Mouse (Mus musculus): ENCODE measurements at regions not wholly inside any gene's neighbourhood (a gene's known extent, or its start where the extent isn't known, plus 50 kb on each side); places are given as distances from the start of the nearest gene placed in this dataset.

DNA sequence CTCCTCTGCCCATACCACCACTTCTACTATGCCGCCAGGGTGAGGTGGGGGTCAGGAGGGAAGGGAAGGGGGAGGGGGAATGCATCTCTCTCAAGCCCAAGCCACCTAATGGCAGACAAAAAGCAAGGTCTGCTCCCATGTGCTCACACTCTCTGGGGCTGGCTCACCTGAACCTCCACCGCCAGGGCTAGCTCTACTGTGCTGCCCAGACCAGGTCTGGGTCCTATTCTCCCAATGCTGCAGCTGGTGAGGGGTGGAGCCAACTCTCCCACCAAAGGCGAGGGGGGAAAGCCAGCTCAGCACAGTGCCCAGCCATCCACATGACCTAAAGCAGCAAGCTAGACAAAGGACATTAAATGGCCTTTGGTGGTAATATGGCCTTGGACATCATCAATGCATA, 158.6 kb downstream of the Chic2 start:
- CTCF ChIA-PET: no interaction called here

DNA sequence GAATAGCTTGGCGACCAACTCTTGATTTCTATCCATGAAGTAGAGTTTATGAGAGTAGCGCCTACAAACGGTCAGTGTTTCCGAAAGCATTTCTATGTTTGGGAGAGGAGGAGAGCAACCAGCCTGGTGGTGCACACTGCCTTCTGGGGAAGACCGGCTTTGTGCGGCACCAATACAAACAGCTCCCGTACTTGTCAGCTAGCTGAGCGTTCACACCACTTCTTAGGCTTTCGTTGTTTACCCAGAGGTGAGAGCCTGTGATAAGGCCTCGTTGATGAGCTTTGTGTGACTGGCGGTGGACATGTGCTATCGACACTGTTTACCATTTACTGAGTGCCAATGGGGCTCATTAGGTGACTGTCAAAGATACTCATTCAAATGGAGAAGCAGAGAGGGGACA, 162.0 kb downstream of the Chic2 start:
- CTCF ChIA-PET: no interaction called here

DNA sequence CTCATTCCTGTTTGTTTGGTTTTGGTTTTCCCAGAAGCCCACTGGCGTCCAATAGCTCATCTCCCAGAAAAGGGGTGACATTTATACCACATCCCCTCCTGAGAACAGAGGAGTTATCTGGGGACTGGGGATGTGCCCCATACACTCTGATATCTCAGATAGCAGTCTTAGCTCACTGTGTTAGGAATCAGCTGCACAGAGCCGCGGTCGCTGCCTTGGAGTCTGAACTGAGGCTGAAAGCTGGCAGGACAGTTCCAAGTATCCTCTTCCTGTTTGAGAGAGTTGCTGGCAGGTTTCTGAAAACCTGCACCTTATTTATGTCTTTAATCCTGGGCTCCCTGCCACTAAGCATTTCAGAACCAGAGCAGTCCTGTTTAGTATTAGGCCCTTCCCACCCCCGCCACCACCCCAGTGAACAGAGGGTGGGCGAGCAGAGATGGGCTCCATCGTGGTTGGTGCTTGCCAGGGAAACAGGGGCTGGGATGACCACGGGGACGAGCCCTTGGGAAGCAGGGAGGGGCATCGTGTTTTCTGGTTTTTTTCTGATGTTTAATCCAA, 163.8 kb downstream of the Chic2 start:
- CTCF ChIA-PET: no interaction called here

DNA sequence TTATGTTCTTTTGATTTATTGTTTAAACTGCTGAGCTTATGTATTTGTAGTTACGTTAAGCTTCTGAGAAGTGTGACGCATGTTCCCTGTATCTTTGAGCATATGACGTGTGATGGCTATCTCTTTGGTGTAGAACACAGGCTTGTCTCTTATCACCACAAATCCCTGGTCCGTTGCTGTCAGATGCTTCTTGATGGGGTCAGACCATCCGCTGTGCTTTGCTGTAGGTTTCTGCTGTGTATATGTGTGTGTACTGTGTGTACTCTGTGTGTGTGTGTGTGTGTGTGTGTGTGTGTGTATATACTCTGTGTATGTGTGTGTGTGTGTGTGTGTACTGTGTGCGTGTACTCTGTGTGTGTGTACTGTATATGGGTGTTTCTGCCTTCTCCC, 164.5 kb downstream of the Chic2 start:
- CTCF ChIA-PET: no interaction called here

DNA sequence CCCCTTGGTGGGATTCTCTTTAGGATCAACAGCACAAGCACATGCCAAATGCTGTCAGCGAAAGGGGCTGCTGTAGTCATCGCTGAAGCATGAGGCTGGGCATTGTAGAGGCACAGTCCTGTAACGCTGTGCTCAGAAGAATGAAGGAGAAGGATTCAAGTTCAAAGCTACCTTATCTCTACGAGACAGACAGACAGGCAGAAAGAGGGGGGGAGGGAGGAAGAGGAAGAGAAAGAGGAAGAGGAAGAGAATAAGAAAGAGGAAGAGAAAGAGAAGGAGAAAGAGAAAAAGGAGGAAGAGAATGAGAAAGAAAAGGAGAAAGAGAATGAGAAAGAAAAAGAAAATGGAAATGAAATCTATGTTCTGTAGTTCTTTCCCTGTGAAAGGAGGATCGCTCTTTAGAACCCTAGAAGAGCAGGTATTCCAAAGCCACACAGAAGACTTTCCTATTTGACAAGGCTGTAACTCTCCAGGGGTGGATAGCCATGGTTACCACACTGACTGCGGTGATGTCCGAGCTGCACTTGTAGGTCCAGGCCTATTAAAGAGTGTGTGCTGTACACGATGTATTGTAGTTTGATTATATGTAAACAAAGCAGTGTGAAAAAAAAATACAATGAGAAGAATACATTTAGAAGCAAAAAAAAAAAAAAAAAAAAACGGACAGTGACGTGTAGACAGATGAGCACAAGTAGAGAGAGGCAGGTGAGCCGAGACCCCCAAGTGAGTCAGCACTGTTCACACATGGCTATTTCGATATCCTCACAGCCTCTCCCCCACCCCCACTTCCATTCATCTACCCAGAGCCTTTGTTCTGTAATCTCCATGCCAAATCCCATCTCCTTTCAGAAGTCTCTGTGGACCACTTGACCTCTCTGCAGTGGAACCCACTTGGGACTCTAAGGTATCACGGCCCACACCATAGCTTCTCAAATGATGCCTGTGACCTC, 165.2 kb downstream of the Chic2 start:
- CTCF ChIA-PET: no interaction called here

DNA sequence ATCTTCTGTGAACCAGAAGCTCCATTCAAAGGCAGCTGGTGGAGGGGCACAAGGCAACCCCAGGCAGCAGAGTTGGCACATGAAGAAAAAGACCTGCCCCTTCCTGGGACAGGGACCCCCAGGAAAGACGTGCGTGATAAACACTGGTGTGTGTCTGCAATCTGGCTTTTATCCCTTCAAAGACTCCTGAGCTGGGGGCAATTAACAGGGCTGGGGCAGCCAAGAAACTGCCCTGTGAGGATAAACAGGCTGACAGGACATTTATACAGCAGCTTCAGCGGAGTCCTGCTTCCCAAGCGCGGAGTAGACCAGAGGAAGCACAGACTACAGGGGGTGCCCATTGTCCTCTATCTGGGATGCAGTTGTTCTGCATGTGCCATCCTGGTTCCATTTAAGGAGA, 167.0 kb downstream of the Chic2 start:
- CTCF ChIA-PET: no interaction called here

DNA sequence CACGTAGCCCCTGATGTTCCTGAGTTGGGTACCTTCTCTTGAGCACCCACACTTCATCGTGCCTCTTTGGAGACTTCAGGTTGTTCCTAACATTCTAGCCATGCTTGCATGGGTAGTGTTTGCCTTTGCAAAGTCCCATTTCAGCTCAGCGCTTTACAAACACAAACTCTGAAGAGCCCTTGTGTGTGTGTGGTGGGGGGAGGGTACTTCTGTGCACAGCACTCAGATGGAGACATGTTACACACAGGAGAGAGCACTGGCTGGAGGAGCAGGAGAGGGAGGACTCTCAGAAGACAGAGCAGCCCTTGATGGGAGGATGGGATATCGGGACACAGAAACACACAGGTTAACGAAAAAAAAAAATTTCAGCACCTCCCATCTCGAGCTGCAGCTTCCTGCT, 167.4 kb downstream of the Chic2 start:
- CTCF ChIA-PET: no interaction called here

DNA sequence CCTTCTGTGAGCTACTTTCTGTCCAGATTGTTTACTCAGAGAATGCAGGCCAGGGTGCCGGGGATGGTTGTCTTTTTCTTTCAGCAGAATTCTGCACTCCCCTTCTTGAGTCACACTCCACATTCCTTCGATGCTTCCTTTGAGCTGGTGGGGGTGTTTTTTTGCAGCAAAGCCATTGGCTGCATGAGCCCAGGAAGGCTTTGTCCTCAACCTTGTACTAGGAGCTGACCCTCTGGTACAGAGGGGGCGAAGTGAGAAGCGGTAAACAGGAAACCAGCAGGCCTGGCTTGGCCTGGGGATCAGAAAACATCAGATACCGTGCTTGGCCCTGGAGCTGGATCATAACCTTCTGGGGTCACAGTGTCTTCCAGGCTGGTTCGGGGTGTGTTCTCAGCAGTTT, 169.9 kb downstream of the Chic2 start:
- CTCF ChIA-PET: no interaction called here

DNA sequence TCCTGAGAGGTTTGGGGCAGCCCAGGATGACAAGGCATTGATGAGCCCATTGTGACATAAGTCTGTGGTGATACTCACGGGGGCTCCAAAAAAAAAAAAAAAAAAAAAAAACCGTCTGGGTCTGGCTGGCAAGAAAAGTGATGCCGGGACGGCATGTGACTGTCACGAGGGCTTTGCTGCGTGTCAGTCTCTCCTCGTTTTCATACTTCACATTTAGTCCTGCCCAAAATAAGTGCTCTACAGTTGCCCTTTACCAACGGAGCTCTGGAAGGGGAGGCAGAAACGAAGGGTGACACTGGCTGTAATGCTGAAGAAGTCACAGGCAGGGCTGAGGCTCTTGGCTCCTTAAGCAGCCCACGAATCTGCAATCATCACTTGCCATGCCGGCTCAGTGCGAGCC, 167.9 kb upstream of the Lnx1 start:
- CTCF ChIA-PET: no interaction called here

DNA sequence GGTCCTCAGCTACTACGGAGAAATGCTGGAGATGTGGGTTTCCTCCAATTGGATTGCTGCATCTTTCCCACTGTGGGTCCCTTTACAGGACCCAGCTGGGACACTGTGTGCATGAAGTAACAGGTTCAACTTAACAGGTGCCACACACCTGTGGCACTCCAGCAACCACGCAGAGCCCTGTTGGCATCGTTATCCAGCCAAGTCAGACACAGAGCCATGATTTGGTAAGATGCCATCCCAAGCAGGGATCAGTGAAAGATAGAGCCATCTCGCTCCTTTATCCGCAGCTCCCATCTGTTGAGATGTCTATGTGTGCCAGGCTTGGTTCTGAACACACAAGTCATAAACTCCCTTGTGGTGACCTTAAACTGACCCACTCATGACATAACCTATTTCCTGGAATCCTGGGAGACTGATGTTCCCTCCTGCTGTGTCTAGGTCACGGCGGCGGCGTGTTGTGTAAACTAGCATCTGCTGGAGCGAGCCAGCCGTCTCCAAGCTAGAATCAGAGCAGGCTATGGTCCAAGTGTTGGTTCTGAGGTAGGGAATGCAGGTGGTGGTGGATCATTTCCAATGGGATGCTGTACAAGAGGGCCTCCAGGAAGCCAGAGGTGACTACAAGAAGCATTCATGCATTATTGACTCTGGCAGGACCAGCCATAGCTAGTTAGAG, 164.5 kb upstream of the Lnx1 start:
- CTCF ChIA-PET: no interaction called here

DNA sequence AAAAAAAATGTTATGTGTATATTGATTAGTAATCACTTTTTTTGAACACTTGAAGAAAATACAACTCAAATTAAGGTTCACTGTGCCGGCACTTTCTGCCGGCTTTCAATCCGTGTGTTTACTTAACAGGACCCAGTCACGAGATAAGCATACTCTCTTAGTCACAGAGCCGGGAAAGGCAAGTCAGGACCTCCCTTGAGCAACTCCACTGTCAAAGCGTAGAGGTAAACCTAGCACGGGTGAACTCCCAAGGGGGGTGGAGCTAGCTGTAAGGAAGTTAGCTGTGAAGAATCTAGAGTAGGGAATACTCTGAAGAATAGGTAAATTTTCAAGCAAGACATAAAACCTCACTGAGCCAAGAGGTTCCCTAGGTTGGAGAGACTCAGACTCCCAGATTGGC, 164.0 kb upstream of the Lnx1 start:
- CTCF ChIA-PET: no interaction called here

DNA sequence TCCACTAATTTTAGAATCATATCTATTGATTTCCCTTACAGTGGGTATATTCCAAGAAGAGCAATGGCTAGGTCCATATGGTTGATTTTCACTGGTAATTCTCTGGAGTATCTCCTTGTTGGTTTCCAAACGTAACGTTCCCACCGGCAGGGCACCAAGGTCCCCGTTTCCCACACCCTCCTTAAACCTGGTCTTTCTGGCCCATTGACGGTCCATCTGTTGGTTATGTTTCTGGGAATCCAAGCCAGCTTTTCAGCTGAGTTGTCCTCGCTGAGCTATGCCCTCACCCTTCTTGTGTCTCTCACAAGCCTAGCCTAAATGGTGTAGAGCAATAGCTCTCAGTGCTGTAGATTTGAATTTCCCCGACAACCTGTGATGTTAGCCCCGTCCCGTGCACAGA, 162.7 kb upstream of the Lnx1 start:
- CTCF ChIA-PET: no interaction called here

DNA sequence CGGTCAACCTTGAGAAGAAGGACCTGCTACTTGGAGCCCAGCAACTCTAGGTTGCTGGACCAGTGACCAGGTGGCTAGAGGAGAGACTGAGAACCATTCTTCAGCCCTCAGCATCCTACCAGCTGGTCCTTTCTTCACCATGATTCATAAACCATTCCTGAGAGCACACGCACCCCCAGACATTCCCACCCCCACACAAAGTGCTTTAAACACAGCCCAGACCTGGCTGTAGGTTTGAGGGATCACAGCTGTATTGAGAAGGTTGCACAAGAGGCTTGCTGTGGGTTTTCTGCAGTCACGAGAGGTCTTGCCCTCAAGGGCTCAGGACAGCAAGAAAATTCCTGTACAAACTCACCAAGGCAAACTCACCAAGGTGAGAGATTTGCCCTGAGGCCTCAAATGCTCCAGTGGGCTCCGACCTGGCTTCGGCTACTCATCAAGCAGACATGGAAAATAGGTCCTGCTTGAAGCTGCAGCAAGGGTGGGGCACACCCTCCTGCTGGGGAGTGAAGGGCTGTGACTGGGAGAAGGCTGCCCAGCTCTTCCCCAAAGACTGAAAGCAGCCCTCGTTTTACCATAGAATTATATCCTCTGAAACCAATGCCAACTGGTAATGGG, 161.9 kb upstream of the Lnx1 start:
- CTCF ChIA-PET: no interaction called here

DNA sequence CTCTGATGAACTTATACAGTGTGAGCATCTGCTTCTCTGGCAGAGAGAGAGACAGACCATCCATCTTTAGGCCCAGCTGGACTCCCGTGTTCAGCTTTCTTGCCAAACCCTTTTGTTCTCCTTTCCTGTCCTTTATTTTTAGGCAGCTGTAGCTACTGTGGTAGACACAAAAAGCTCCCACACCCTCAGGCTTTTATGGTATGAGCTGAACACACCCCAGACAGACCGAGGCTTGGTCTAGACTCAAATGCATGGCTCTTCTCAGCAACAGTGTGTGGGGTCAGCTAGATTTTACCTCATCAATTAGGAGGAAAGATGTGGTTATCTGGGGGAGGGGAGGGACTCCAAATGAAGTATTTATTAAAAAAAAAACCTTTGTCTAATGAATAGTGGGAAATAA, 158.6 kb upstream of the Lnx1 start:
- CTCF ChIA-PET: no interaction called here

DNA sequence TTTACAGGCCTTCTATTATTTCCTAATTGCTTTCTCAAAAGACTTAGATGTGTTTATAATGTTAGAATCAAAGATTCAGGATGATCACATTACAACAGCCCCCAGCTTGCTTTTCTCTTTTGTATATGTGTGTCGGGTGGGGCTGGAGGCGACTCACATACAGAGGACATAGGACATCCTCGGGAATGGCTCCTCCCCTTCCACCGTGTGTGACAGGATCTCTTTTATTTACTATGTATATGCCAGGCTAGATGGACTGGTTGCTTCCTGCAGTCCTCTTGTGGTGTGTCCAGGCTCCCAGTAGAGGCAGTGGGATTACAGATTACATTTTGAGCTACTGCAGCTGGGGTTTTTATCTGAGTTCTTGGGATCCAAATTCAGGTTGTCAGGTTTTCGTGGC, 155.1 kb upstream of the Lnx1 start:
- CTCF ChIA-PET: no interaction called here

DNA sequence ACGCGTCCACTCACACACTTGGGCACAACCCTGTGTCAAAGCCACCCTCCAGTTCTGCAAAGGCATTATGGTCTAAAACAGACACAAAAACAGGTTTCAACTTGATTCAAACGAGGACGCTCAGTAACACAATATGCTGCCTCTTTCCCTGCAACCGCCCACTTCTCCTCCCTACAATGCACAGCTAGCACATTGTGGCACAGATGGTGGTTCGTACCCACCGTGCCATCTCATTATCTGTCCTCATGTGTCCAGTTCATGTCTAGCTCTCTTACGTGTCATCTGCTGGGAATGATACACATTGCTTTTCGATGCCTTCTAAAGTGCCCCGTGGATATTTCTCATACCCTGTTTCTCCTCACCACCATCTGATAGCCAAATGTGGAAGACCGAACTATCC, 154.4 kb upstream of the Lnx1 start:
- CTCF ChIA-PET: no interaction called here

DNA sequence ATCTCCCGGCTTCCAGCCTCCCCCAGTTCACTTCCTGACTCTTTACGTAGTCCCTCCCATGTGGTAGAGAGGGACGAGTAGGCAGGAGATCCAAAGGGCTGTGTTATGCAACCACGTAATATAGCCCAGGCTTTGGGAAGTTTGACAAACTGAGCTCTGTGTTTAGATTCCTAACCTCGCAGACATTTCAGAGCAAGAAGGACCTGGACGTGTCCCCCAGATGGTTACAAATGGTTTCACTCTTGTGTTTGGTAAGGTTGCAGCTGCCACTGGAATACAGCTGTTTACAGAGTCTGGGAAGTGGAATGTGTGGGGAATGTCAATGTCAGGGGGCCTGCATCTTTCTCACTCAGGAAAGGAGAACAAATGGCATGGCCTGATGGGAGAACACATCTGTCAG, 145.1 kb upstream of the Lnx1 start:
- CTCF ChIA-PET: no interaction called here

DNA sequence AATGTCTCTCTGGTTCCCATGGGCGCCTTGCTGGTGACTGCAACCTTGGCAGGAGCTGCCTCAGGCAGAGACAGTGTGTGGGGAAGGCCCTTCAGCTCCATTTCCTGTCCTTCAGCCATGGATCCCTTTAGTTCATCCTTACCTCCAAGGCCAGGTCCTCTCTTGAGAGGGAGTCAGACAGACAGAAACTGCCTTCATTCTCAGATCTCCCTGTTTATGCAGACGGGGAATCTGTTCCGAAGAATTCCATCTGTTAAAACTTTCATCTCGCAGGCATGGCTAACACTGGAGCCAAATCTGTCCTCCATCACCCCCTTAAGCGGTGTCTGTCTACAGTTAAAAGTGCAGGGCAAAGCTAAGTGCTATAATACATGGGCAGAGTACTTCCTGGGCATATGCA, 144.0 kb upstream of the Lnx1 start:
- CTCF ChIA-PET: interaction anchor here (0.5 kb wide), 1 partner anchor 226 kb away, joined by 3 read pairs; no protein-coding TSS in a partner anchor

DNA sequence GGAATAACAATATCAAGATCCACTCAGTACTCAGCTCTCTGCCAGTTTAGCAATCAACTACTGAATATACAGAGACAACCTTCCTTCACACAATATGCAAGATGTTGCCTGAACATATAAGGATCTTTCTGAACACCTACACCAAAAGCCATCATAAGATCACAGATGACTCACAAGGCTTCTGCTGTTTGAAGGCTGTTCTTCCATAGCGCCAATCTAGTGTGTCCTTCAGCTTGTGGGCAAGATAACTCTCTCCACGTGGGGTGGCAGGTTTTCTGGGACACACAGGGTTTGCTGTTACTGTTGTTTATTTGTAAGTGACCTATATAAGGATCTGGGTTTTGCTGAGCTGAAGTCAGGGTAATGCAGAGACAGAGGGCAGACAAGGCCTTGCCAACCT, 131.7 kb upstream of the Lnx1 start:
- CTCF ChIA-PET: no interaction called here

DNA sequence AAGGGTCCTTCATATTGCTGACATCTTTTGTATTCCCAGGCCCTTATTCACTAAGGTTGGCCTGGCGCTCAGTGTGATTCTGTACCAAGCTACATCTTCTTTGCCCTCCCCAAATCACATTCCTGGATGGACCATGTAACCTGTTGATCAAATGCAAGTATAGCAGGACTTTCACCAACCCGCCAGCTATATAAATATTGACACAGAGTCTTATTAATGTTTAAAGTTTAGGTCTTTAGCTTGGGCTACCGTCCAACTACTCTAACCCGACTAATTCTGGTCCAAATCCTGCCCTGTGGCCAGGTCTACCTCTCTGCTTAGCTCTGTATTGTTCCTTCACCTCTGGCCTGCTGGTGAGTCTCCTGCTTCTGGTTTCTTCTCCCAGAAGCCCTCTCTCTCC, 131.2 kb upstream of the Lnx1 start:
- CTCF ChIA-PET: interaction anchor here (0.6 kb wide), 1 partner anchor 354 kb away, joined by 3 read pairs; no protein-coding TSS in a partner anchor

DNA sequence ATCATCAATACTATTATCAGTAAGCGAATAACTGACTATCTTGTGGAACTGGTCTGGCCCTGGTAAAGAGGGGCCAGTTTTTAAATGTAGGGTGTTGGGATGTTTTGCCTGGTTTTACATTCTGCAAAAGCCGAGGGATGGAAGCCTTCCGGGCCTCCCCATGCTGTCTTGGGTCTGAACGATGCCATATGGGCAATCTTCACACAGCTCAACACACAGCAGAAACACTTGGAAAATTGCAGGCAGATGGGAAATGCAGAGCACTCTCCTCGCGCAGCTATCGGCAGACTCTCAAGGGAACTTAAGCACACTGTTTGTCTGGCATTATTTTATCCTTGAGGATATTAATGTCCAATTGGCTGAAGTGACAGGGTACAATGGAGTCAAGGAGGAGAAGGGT, 129.3 kb upstream of the Lnx1 start:
- CTCF ChIA-PET: no interaction called here

DNA sequence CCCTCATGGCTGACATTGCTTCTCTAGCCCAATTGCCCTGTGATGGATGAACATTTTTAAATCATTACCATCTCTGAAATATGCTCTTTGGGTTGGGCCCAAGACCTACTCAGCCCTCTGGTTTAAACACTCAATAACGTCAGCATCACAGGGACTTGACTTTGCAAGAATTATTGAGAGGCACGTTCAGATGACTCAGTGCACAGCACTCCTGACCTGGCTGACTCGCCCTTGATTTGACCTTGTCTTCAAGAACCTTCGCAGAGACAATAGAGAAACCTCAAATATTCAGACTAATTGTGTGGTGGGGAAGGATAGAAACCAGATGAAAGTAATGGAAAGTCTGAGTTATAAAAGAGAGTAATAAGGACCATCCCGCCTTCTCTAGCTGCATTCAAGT, 127.9 kb upstream of the Lnx1 start:
- CTCF ChIA-PET: no interaction called here

DNA sequence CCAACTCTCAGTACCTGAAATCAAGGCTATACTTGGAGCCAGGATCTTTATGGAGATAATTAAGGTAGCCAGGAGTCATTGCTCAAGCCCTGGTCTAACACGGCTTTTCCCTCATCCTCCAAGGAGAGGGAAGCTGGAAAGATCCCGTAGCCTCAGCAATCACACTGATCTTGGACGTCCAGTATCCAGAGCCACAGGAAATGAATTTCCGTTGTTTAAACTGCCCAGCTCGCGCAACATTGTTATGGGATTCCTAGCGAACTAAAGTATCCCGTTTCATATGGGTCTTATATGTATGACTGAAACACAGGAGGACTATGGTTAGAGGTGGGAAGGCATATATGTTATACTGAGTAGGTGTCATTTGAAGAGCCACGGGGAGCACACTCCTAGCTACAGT, 126.3 kb upstream of the Lnx1 start:
- CTCF ChIA-PET: no interaction called here

Data from spleen, embryonic (tissue).